Mouse (Mus musculus) CH12.LX (cell line): Measurements from ENCODE around the gene Gcnt7.

Experiments
- BHLHE40 ChIP-seq: IDR thresholded peaks from 2 replicates; pipeline ENCODE4 v1.6.1; 2011; ENCODE audit warnings: mild to moderate bottlenecking, low read depth, low read length, improper control_type of control experiment
- CHD2 ChIP-seq: IDR thresholded peaks from 2 replicates; pipeline ENCODE4 v1.6.1; 2011; ENCODE audit warnings: low read length, improper control_type of control experiment
- CTCF ChIP-seq, 2 experiments: IDR thresholded peaks in 1 of 2; conservative IDR thresholded peaks in 1 of 2; 2 replicates each; pipeline ENCODE4 v1.5.1; 2011 to 2012; ENCODE audit warnings: low read depth in 2 of 2, low read length in 2 of 2, improper control_type of control experiment in 1 of 2, inconsistent platforms in 1 of 2, mild to moderate bottlenecking in 1 of 2, moderate library complexity in 1 of 2
- E2F4 ChIP-seq: IDR thresholded peaks from 2 replicates; pipeline ENCODE4 v1.6.1; 2011; ENCODE audit warnings: low read depth, low read length, improper control_type of control experiment; ENCODE audit not compliant: insufficient replicate concordance
- EP300 ChIP-seq: IDR thresholded peaks from 2 replicates; pipeline ENCODE4 v1.6.1; 2011; ENCODE audit warnings: low read length, improper control_type of control experiment
- ETS1 ChIP-seq: conservative IDR thresholded peaks from 2 replicates; pipeline ENCODE4 v1.6.1; 2012; ENCODE audit warnings: low read depth, mild to moderate bottlenecking, inconsistent platforms, low read length, improper control_type of control experiment, moderate library complexity
- JUN ChIP-seq: IDR thresholded peaks from 2 replicates; pipeline ENCODE4 v1.6.1; 2011; ENCODE audit warnings: low read depth, mild to moderate bottlenecking, low read length, improper control_type of control experiment, moderate library complexity; ENCODE audit not compliant: insufficient read depth
- NELFE ChIP-seq: IDR thresholded peaks from 2 replicates; pipeline ENCODE4 v1.6.1; 2011; ENCODE audit warnings: low read depth, low read length, improper control_type of control experiment
- POLR2A ChIP-seq: IDR thresholded peaks from 2 replicates; pipeline ENCODE4 v1.6.1; 2011; ENCODE audit warnings: low read depth, mild to moderate bottlenecking, improper control_type of control experiment, low read length
- TBP ChIP-seq: conservative IDR thresholded peaks from 2 replicates; pipeline ENCODE4 v1.6.1; 2011; ENCODE audit warnings: low read depth, low read length, improper control_type of control experiment
- TCF12 ChIP-seq: IDR thresholded peaks from 2 replicates; pipeline ENCODE4 v1.6.1; 2014; ENCODE audit warnings: low read depth, mild to moderate bottlenecking, inconsistent platforms, low read length, improper control_type of control experiment
- UBTF ChIP-seq: IDR thresholded peaks from 2 replicates; pipeline ENCODE4 v1.6.1; 2012; ENCODE audit warnings: low read depth, mild to moderate bottlenecking, inconsistent platforms, low read length, improper control_type of control experiment, moderate library complexity

GRCm38 (mm10) chr2:172502168-172502567 lies 43.8 kb upstream of the Gcnt7 start:
- no peak for TF ChIP-seq CTCF (conservative IDR thresholded peaks at IDR 0.05 in 1 of 2, IDR thresholded peaks at IDR 0.05 in 1 of 2; ENCODE audit: low read depth in 2 of 2, low read length in 2 of 2)
- no peak for TF ChIP-seq JUN
- no peak for TF ChIP-seq EP300
- no peak for TF ChIP-seq ETS1
- no peak for TF ChIP-seq E2F4
- no peak for TF ChIP-seq BHLHE40
- TF ChIP-seq TCF12, result no peak
- TF ChIP-seq CHD2, result no peak
- TF ChIP-seq POLR2A, result no peak
- TF ChIP-seq UBTF, result no peak
- TF ChIP-seq TBP, result no peak
- TF ChIP-seq NELFE, result no peak
